Mouse (Mus musculus): ENCODE measurements around the gene Tbc1d2b. TPM values are rescaled to one million over a fixed set of nuclear protein-coding genes. Genes with fewer than 3 reads are reported as not detected.

The Tbc1d2b gene
- 15.5 and 17.3 TPM in 2 replicates for polyA plus RNA-seq (2012; ENCODE audit: low replicate concordance)

GRCm38 (mm10) chr9:90270193-90270943, at the start of gene Tbc1d2b:
Gene Tbc1d2b (minus strand): TSS chr9:90270804.

DNA sequence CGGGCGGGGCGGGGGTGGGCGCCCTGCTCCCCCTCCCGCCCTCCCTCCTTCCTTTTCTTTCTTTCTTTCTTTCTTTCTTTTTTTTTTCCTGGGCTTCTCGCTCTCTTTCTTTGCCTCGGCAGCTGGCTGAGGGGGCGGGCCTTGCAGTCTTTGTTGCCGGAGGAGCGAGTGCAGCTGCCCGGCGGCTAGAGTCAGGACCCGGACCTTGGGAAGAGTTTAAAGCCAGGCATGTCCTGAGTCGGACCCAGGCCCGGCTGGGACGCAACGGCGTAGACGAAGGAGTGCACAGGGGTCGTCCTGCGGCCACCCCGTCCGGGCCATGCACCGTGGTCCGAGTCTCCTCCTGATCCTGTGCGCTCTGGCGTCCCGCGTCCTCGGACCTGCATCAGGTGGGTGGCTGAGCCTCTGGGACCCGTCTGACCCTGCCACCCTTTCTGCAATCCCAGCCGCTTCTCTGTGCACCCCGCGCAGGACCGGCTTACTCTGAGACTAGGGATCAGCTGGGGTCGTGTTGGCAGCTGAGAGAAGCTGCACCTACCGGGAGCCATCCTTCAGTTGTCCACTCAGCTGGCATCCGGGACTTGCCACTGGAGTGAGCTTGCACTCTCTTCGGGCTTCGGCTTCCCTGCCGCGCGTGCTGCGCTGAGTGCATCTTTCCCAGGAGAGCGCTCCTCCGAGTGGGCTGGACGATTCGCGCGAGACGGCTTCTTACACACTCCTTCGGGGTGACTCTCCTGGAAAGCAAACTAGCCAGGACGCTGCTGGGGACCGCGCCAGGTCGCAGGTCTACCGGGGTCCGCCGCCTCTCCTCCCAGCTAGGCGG, 107.5 kb downstream of the Tbc1d2b start, which contains the start of gene Adamts7:
TSS of gene Adamts7 (plus strand) at position 144 of the 823 bp plus-strand sequence.

Other genes starting within 250 kb of the Tbc1d2b start
- 173 and 238 TPM in 2 replicates for gene Ctsh, start 216.7 kb downstream of the Tbc1d2b start, polyA plus RNA-seq (2012; ENCODE audit: low replicate concordance)
- gene Morf4l1, start 156.0 kb downstream of the Tbc1d2b start, polyA plus RNA-seq (2012; ENCODE audit: low replicate concordance) = 78.7 and 92.9 TPM in 2 replicates
- gene Adamts7, start 107.7 kb downstream of the Tbc1d2b start, polyA plus RNA-seq (2012; ENCODE audit: low replicate concordance) = 0.08 and 0.47 TPM in 2 replicates